Mouse (Mus musculus) hindbrain, embryonic 11.5 days (tissue): Measurements from ENCODE around the gene Mettl3. TPM values are rescaled to one million over a fixed set of nuclear protein-coding genes. Genes with fewer than 3 reads are reported as not detected.

ENCODE experiments used
- ATAC-seq: fragments of 200-750 bp; cut with Nextera tagmentation; 2 replicates; pipeline ENCODE4 v1.8.0; 2017; ENCODE audit warnings: mild to moderate bottlenecking, moderate TSS enrichment, moderate library complexity; ENCODE audit not compliant: low FRiP score
- DNase-seq: peaks from one replicate; pipeline ENCODE4 v3.0.0-alpha.2; 2015; ENCODE audit warnings: low spot score
- H3K27ac ChIP-seq: fragments of 300-500 bp; sonication (generic); 2 replicates; pipeline ENCODE4 v1.5.1; 2014; ENCODE audit warnings: mild to moderate bottlenecking, low read depth, low read length
- H3K27me3 ChIP-seq: fragments of 300-500 bp; sonication (generic); 2 replicates; pipeline ENCODE4 v1.6.1; 2014; ENCODE audit warnings: mild to moderate bottlenecking, low read length, moderate library complexity, mixed read lengths; ENCODE audit not compliant: control insufficient read depth, insufficient read depth
- H3K36me3 ChIP-seq: fragments of 300-500 bp; sonication (generic); 2 replicates; pipeline ENCODE4 v1.6.1; 2014; ENCODE audit warnings: mild to moderate bottlenecking, low read length, moderate library complexity, mixed read lengths; ENCODE audit not compliant: control insufficient read depth, insufficient read depth
- H3K4me1 ChIP-seq: fragments of 300-500 bp; sonication (generic); replicated peaks from 2 replicates; pipeline ENCODE4 v1.6.1; 2014; ENCODE audit warnings: low read length, mixed read lengths; ENCODE audit not compliant: control insufficient read depth, insufficient read depth
- H3K4me2 ChIP-seq: fragments of 300-500 bp; sonication (generic); replicated peaks from 2 replicates; pipeline ENCODE4 v1.6.1; 2014; ENCODE audit warnings: mild to moderate bottlenecking, low read depth, low read length
- H3K4me3 ChIP-seq: fragments of 300-500 bp; sonication (generic); 2 replicates; pipeline ENCODE4 v1.5.1; 2014; ENCODE audit warnings: low read depth, low read length
- H3K9ac ChIP-seq: fragments of 300-500 bp; sonication (generic); 2 replicates; pipeline ENCODE4 v1.6.1; 2014; ENCODE audit warnings: low read depth, low read length
- H3K9me3 ChIP-seq: fragments of 300-500 bp; sonication (generic); 2 replicates; pipeline ENCODE4 v1.6.1; 2016; ENCODE audit warnings: low read length; ENCODE audit not compliant: control insufficient read depth
- WGBS: fragments of 180-500 bp; shearing (Covaris S2); extraction: QIAGEN DNeasy Blood & Tissue Kit; methylation state at CpG from one replicate; pipeline ENCODE4 v1.1.7; 2014; 5-methylcytosine and 5-hydroxymethylcytosine counted together
- polyA plus RNA-seq: library from polyadenylated mRNA; unstranded; fragments of >200 nt; fragmentation: Nextera tagmentation; extraction: Ambion mirVana; gene quantifications from 2 replicates; pipeline ENCODE4 v1.2.1, GENCODE M21; 2014

Gene Mettl3
- polyA plus RNA-seq, 1 experiment from 2014 or later, result 48.7 TPM

DNA sequence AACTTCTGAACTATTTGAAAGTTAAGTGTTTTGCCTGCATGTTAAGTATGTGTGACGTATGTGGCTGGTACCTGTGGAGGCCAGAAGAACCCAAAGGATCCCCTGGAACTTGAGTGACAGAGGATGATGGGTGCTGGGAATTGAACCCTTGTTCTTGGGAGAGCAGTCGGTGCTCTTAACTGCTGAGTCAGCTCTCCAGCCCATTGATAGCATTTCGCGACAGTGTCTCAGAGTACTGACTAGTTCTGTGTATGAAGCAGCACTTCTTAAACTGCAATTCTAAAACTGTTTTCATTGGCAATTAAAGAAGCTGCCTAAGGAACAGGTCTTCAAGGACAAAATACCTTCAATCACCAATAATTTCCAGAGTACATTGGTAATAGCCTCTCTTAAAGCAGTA is 27.7 kb downstream of the Mettl3 start:
- H3K4me2 ChIP-seq, result no peak overlapping the region
- H3K9me3 ChIP-seq, result no peaks in the 10 kb centered on the region
- WGBS, result 94% methylated on average over 4 of the region's 4 CpGs
- ATAC-seq (no peak), DNase-seq (no peak)
- no peak overlapping the region for H3K9ac ChIP-seq
- no peak overlapping the region for H3K27ac ChIP-seq
- no peaks in the 10 kb centered on the region for H3K36me3 ChIP-seq
- H3K4me3 ChIP-seq, result no peak overlapping the region
- no peaks in the 10 kb centered on the region for H3K27me3 ChIP-seq
- H3K4me1 ChIP-seq, result peaks cover 3% of the 10 kb centered on the region; the same call in 1 of the 2 replicates

DNA sequence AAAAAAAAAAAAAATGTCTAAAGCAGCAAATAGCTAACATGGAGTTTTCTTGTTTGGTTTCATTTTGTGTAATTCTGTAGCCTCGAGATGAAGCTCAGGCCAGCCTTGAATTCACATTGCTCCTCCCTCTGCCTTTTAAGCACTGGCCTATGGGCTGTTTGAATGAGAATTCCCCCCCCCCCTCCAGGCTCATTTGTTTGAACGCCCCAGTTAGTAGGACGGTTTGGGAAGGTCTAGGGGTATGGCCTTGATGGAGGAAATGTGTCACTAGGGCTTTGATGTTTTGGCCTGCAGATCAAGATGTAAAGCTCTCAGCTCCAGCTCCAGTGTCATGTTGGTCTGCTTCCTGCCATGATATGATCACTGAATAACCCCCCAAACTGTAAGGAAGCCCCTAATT is 32.1 kb downstream of the Mettl3 start:
- no peak for ATAC-seq
- Histone ChIP-seq H3K4me2 (no peak overlapping the region), H3K27ac (no peak overlapping the region), H3K4me3 (no peak overlapping the region), H3K27me3 (no peaks in the 10 kb centered on the region), H3K9me3 (no peaks in the 10 kb centered on the region), H3K36me3 (no peaks in the 10 kb centered on the region), H3K9ac (no peak overlapping the region), H3K4me1 (no peaks in the 10 kb centered on the region)
- 75% methylated on average over 3 of the region's 3 CpGs for WGBS
- no peak for DNase-seq

DNA sequence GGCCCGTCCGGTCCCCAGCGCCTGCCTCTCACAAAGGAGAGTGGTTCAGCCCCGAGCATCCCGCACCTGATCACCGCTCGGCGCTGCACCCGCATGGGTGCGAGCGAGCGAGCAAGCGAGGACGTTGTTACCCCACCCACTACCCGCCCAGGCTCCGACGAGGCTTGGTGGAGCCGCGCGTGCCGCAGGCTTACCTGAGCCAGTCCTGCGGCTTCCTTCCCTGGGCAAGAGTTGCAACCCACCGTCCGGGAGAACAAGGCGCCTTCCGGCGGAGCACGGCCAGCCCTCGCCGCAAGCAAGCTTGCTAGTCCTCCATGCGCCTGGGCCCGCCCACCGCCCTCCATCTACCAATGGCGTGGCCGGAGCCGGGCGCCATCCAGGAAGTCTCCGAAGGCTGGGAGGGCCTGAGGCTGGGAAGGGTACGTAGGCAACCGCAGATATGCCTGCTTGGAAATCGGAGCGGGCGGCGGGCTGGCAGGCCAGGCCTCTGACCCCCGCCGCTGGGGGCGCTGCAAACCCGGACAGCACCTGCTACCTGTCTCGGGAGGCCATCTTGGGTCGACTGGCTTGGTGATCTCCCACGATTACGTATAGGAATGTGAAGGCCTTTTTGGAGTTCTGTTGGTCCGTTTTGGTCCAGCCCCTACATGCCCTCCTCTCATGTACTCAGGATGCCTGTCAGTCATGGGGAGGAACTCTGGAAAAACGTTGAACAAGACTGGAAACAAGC is 47.3 kb downstream of the Mettl3 start, which contains the start of gene Chd8:
Chd8 (minus strand) TSS at position 297 of the 730 bp plus-strand sequence.
- Histone ChIP-seq H3K9me3 (no peaks in the 10 kb centered on the region), H3K9ac (peak within 1 kb of the TSS; percentile 75), H3K4me2 (peak within 1 kb of the TSS; percentile 76), H3K36me3 (no peaks in the 10 kb centered on the region), H3K4me3 (peak within 1 kb of the TSS; percentile 77), H3K27me3 (no peaks in the 10 kb centered on the region), H3K4me1 (no peaks in the 10 kb centered on the region), H3K27ac (peak within 1 kb of the TSS; percentile 66)
- WGBS, result under 1% methylated on average over 50 of the region's 54 CpGs
- ATAC-seq (peak; percentile 100), DNase-seq (peak; percentile 97)

DNA sequence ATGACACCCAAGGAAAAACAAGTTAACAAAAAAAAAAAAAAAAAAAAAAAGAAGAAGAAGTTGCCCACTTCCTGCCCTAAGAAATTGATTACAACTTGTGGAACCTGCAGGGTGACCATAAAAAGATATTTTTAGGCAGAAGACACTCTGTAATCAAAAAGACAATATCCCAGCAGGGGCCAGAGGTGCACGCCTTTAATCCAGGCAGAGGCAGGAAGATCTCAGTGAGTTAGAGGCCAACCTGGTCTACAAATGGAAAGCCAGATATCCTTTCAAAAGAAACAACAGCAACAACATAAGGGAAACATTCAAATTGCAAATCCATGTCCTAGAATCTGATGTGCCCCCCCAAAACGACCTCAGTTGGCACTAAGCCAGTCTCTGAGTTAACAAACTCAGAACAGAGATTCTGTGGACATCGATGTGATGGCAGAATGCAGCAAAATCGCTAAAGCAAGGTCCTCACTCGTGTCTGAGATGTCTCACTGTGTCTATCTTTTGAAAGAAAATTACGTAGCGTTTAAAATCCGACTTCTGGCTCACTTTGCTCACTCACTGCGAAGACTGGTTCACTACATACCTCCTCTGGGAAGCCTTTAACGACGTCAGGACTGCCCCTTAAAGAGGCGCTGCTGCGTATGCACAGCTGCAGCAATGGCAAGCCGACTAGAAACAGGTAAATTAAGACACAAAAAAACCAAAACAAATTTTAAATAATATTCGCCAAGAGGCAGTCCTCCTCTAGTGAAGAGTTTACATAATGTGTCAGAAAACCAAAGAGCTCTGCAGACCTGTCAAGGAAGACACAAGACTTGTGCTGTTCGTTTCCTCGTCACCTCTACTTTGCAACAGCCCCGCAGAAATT is 48.4 kb downstream of the Mettl3 start:
- peak overlapping the region; percentile 77 for H3K4me3 ChIP-seq
- no peaks in the 10 kb centered on the region for H3K9me3 ChIP-seq
- DNase-seq (peak; percentile 34), ATAC-seq (no peak)
- no peak overlapping the region for H3K27ac ChIP-seq
- H3K4me2 ChIP-seq, result peak overlapping the region; percentile 76
- no peaks in the 10 kb centered on the region for H3K36me3 ChIP-seq
- H3K27me3 ChIP-seq, result no peaks in the 10 kb centered on the region
- peak overlapping the region; percentile 75 for H3K9ac ChIP-seq
- H3K4me1 ChIP-seq, result no peaks in the 10 kb centered on the region
- WGBS, result 9% methylated on average over 18 of the region's 18 CpGs

DNA sequence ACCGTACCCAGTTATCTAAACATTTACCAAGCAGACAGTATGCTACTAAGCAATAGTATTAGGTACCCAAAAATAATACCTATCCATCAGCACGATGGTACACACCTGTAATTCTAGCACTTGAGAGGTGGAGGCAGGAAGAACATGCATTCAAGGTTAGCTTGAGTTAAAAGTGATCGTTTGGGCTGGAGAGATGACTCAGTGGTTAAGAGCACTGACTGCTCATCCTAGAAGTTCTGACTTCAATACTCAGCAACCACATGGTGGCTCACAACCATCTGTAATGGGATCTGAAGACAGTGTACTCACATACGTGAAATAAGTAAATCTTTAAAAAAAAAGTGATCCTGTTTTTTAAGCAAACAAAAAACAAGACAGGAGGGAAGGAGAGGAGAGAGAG is 58.8 kb downstream of the Mettl3 start:
- no peak for DNase-seq
- no peaks in the 10 kb centered on the region for H3K4me1 ChIP-seq
- WGBS, result 84% methylated on average over 4 of the region's 4 CpGs

More for the DNA sequence above, 58.8 kb downstream of the Mettl3 start:
- Histone ChIP-seq H3K27ac (no peak overlapping the region), H3K4me2 (no peak overlapping the region), H3K4me3 (no peak overlapping the region), H3K9me3 (no peaks in the 10 kb centered on the region), H3K9ac (no peak overlapping the region), H3K36me3 (no peaks in the 10 kb centered on the region), H3K27me3 (no peaks in the 10 kb centered on the region)
- ATAC-seq, result no peak

Other genes with a start within 250 kb of the Mettl3 start
- 962 and 981 TPM in 2 replicates for gene Hnrnpc, start 201.1 kb downstream of the Mettl3 start, polyA plus RNA-seq
- gene Rpgrip1, start 194.4 kb downstream of the Mettl3 start, polyA plus RNA-seq, result 68.4 and 86.9 TPM in 2 replicates
- gene Supt16, start 107.7 kb downstream of the Mettl3 start, polyA plus RNA-seq, result 84.2 and 128 TPM in 2 replicates
- 54.9 and 62.3 TPM in 2 replicates for gene Chd8, start 47.3 kb downstream of the Mettl3 start, polyA plus RNA-seq
- 55.3 and 60.1 TPM in 2 replicates for gene Tox4, start 26.0 kb downstream of the Mettl3 start, polyA plus RNA-seq
- 44.1 and 45.2 TPM in 2 replicates for gene Rab2b, start 25.6 kb downstream of the Mettl3 start, polyA plus RNA-seq
- gene Sall2, start 23.6 kb upstream of the Mettl3 start, polyA plus RNA-seq, result 37.7 and 45.0 TPM in 2 replicates
- gene Olfr1513, start 51.3 kb upstream of the Mettl3 start, polyA plus RNA-seq, result not detected in 2 replicates
- gene Olfr1512, start 74.0 kb upstream of the Mettl3 start, polyA plus RNA-seq, result not detected in 2 replicates
- not detected in 2 replicates for gene Olfr1511, start 92.3 kb upstream of the Mettl3 start, polyA plus RNA-seq
- not detected in 2 replicates for gene Olfr1510, start 109.2 kb upstream of the Mettl3 start, polyA plus RNA-seq
- gene Olfr1509, start 137.9 kb upstream of the Mettl3 start, polyA plus RNA-seq, result not detected in 2 replicates
- not detected in 2 replicates for gene Olfr1508, start 162.4 kb upstream of the Mettl3 start, polyA plus RNA-seq
- gene Olfr1507, start 190.6 kb upstream of the Mettl3 start, polyA plus RNA-seq, result not detected in 2 replicates